30 mouse cellular contexts compared by ENCODE assay signal in the genomic region with DNA sequence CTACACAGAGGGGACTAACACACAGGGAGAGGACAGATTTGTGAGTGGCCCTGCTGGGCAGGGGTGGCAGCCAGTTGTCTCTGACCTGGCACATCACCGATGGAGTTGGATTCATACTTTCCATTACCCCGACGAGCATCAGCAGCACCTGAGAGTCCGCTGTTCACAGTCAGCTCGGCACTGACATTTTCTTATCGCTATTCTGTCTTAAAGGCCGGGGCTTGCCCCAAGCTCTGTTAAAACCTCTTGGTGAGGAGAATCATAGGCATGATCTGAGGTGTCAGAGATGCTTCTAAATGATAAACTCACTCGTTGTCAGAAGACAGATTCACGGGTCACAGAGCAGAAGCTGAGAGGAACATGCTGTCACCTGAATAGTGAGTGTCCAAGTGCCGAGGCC. TPM values are rescaled to one million over a fixed set of nuclear protein-coding genes. Genes with fewer than 3 reads are reported as not detected.
"Had no signal": no experiment of that assay in that cellular context is flagged by ENCODE, and none has a peak within 500 bp of the region (broad histone marks: within the 10 kb centered on the region; RNA-seq: fewer than 3 reads in every experiment).

No protein-coding gene starts in this region.

- ATAC-seq: liver, embryonic 12.5 days; midbrain, embryonic 13.5 days; midbrain, embryonic 16.5 days had no signal

- H3K36me3 ChIP-seq: limb, embryonic 10.5 days; limb, embryonic 13.5 days; liver, embryonic 12.5 days; liver, embryonic 15.5 days; lung, embryonic 15.5 days; midbrain, embryonic 10.5 days; midbrain, embryonic 13.5 days had no signal

- H3K4me2 ChIP-seq: limb, embryonic 13.5 days; liver, embryonic 12.5 days; liver, embryonic 15.5 days; lung, embryonic 15.5 days; midbrain, embryonic 13.5 days had no signal

- H3K27me3 ChIP-seq: limb, embryonic 13.5 days; liver, embryonic 12.5 days; liver, embryonic 15.5 days; lung, embryonic 15.5 days; midbrain, embryonic 13.5 days had no signal

- DNase-seq: kidney, adult 9 months; kidney, postnatal 14 days; kidney, postnatal 4 days; liver; lung, adult 18-20 months; lung, postnatal 10 days; lung, postnatal 36 days; thymus, adult 18-20 months; thymus, postnatal 25 days had no signal

- H3K4me1 ChIP-seq: limb, embryonic 10.5 days; limb, embryonic 13.5 days; liver, embryonic 12.5 days; liver, embryonic 15.5 days; lung, embryonic 15.5 days; megakaryocyte, embryonic 14.5 days; midbrain, embryonic 10.5 days; midbrain, embryonic 13.5 days had no signal

- H3K27ac ChIP-seq: limb, embryonic 10.5 days; limb, embryonic 13.5 days; liver, embryonic 12.5 days; liver, embryonic 15.5 days; lung, embryonic 15.5 days; midbrain, embryonic 10.5 days; midbrain, embryonic 13.5 days had no signal

- H3K4me3 ChIP-seq: limb, embryonic 10.5 days; limb, embryonic 13.5 days; liver, embryonic 12.5 days; liver, embryonic 15.5 days; lung, embryonic 15.5 days; megakaryocyte, embryonic 14.5 days; midbrain, embryonic 10.5 days; midbrain, embryonic 13.5 days; myocyte had no signal

- H3K9ac ChIP-seq: limb, embryonic 13.5 days; liver, embryonic 12.5 days; liver, embryonic 15.5 days; lung, embryonic 15.5 days; midbrain, embryonic 13.5 days had no signal

- H3K9me3 ChIP-seq: limb, embryonic 10.5 days; liver, embryonic 12.5 days; liver, embryonic 15.5 days; lung, embryonic 15.5 days; midbrain, embryonic 10.5 days had no signal

RNA-seq across cellular contexts. Expression of gene Ccr8, which starts 0.8 kb away (rescaled TPM):
- total RNA-seq: layer of hippocampus, adult 18-20 months; layer of hippocampus, postnatal 14 days; left cerebral cortex, adult 8-10 months; left cerebral cortex, postnatal 14 days; monocyte, adult 5-6 weeks had no signal
- polyA plus RNA-seq: kidney, embryonic 16.5 days; limb, embryonic 10.5 days; liver, embryonic 12.5 days; midbrain, embryonic 10.5 days; midbrain, embryonic 13.5 days; midbrain, embryonic 16.5 days; myocyte; neural tube, embryonic 11.5 days; neural tube, embryonic 14.5 days; testis, adult 2 months had no signal

RNA-seq across cellular contexts. Expression of gene Cx3cr1, which starts 21.4 kb away (rescaled TPM):
- polyA plus RNA-seq: myocyte had no signal

RNA-seq across cellular contexts. Expression of gene Mobp, which starts 58.4 kb away (rescaled TPM):
- total RNA-seq: monocyte, adult 5-6 weeks had no signal
- polyA plus RNA-seq: kidney, embryonic 16.5 days; limb, embryonic 10.5 days; limb, embryonic 13.5 days; liver, embryonic 12.5 days; liver, embryonic 15.5 days; lung, embryonic 15.5 days; myocyte; neural tube, embryonic 11.5 days; small intestine, adult 2 months; spleen, adult 2 months had no signal
